Mouse (Mus musculus) myocyte (in vitro differentiated cells): ENCODE measurements at regions not wholly inside any gene's neighbourhood (a gene's known extent, or its start where the extent isn't known, plus 50 kb on each side); places are given as distances from the start of the nearest gene placed in this dataset.

Experiments used
- H3K27me3 ChIP-seq: one replicate; pipeline ENCODE4 v1.6.1; 2011; ENCODE audit not compliant: control insufficient read depth, insufficient read depth, insufficient read length
- H3K36me3 ChIP-seq: one replicate; pipeline ENCODE4 v1.6.1; 2011; ENCODE audit not compliant: control insufficient read depth, insufficient read depth
- H3K4me2 ChIP-seq: one replicate; pipeline ENCODE4 v1.6.1; 2011; ENCODE audit warnings: low read depth, control low read depth
- H3K4me3 ChIP-seq: one replicate; pipeline ENCODE4 v1.5.1; 2011; ENCODE audit warnings: mild to moderate bottlenecking, control low read depth, moderate library complexity
- H3K79me2 ChIP-seq: one replicate; pipeline ENCODE4 v1.6.1; 2011; ENCODE audit not compliant: control insufficient read depth, insufficient read depth
- H3ac ChIP-seq: one replicate; pipeline ENCODE4 v1.6.1; 2011; ENCODE audit not compliant: control insufficient read depth, insufficient read length
- CEBPB ChIP-seq: IDR thresholded peaks from 2 replicates; pipeline ENCODE4 v1.6.1; 2011; ENCODE audit warnings: mild to moderate bottlenecking, moderate library complexity; ENCODE audit not compliant: poor library complexity, insufficient read depth, severe bottlenecking
- E2F4 ChIP-seq: IDR thresholded peaks from one replicate; pipeline ENCODE4 v1.6.1; 2011; ENCODE audit warnings: mild to moderate bottlenecking, control low read depth, moderate library complexity; ENCODE audit not compliant: insufficient read depth
- MAX ChIP-seq: IDR thresholded peaks from one replicate; pipeline ENCODE4 v1.6.1; 2011; ENCODE audit warnings: low read depth, mild to moderate bottlenecking, control low read depth
- MYOD1 ChIP-seq, 3 experiments: IDR thresholded peaks; one replicate each; pipeline ENCODE4 v1.6.1; 2011; ENCODE audit warnings: control low read depth in 2 of 3, low read depth in 2 of 3, mild to moderate bottlenecking in 2 of 3, moderate library complexity in 1 of 3; ENCODE audit not compliant: insufficient read length in 2 of 3, control insufficient read depth in 1 of 3
- MYOG ChIP-seq, 3 experiments: IDR thresholded peaks; one replicate each; pipeline ENCODE4 v1.6.1; 2011; ENCODE audit warnings: control low read depth in 2 of 3, low read depth in 2 of 3, mild to moderate bottlenecking in 2 of 3; ENCODE audit not compliant: insufficient read length in 2 of 3, control insufficient read depth in 1 of 3, insufficient read depth in 1 of 3
- POLR2A ChIP-seq: IDR thresholded peaks from one replicate; pipeline ENCODE4 v1.6.1; 2011; ENCODE audit warnings: low read depth, mild to moderate bottlenecking, control low read depth, moderate library complexity; ENCODE audit not compliant: insufficient read length
- POLR2AphosphoS2 ChIP-seq: IDR thresholded peaks from one replicate; pipeline ENCODE4 v1.6.1; 2011; ENCODE audit warnings: low read depth, control low read depth; ENCODE audit not compliant: insufficient read length
- REST ChIP-seq: IDR thresholded peaks from one replicate; pipeline ENCODE4 v1.6.1; 2011; ENCODE audit warnings: mild to moderate bottlenecking, control low read depth, moderate library complexity; ENCODE audit not compliant: insufficient read depth, insufficient read length
- SRF ChIP-seq: IDR thresholded peaks from one replicate; pipeline ENCODE4 v1.6.1; 2011; ENCODE audit warnings: low read depth; ENCODE audit not compliant: control insufficient read depth, insufficient read length
- TCF12 ChIP-seq: IDR thresholded peaks from one replicate; pipeline ENCODE4 v1.6.1; 2011; ENCODE audit warnings: mild to moderate bottlenecking, control low read depth; ENCODE audit not compliant: poor library complexity, insufficient read depth, severe bottlenecking
- TCF3 ChIP-seq: IDR thresholded peaks from one replicate; pipeline ENCODE4 v1.6.1; 2011; ENCODE audit warnings: low read depth, control low read depth; ENCODE audit not compliant: insufficient read length
- USF1 ChIP-seq: IDR thresholded peaks from one replicate; pipeline ENCODE4 v1.6.1; 2011; ENCODE audit warnings: low read depth, mild to moderate bottlenecking, control low read depth, moderate library complexity

- Histone ChIP-seq H3K4me2 (no peak overlapping the region), H3K36me3 (no peaks in the 10 kb centered on the region), H3ac (no peak overlapping the region), H3K79me2 (no peaks in the 10 kb centered on the region), H3K27me3 (no peaks in the 10 kb centered on the region), H3K4me3 (no peak overlapping the region)
- TF ChIP-seq POLR2AphosphoS2 (no peak), POLR2A (no peak), E2F4 (no peak), TCF3 (no peak), MAX (no peak)
These were observed 335.9 kb upstream of the Zmiz1 start for GRCm38 (mm10) chr14:25122971-25123535.

GRCm38 (mm10) chr14:25123541-25124337 lies 335.2 kb upstream of the Zmiz1 start:
- Histone ChIP-seq H3K79me2 (no peaks in the 10 kb centered on the region), H3K4me3 (no peak overlapping the region), H3ac (no peak overlapping the region), H3K4me2 (no peak overlapping the region), H3K27me3 (no peaks in the 10 kb centered on the region), H3K36me3 (no peaks in the 10 kb centered on the region)
- no peak for TF ChIP-seq USF1
- TF ChIP-seq MAX, result no peak
- no peak for TF ChIP-seq POLR2A
- TF ChIP-seq CEBPB, result no peak
- TF ChIP-seq MYOG (IDR thresholded peaks at IDR 0.05; ENCODE audit: control insufficient read depth in 1 of 3, insufficient read depth in 1 of 3, insufficient read length in 2 of 3, low read depth in 2 of 3), result no peak
- no peak for TF ChIP-seq MYOD1 (IDR thresholded peaks at IDR 0.05; ENCODE audit: control insufficient read depth in 1 of 3, insufficient read length in 2 of 3, low read depth in 2 of 3)
- no peak for TF ChIP-seq REST
- no peak for TF ChIP-seq SRF

GRCm38 (mm10) chr14:25126544-25126943 lies 332.4 kb upstream of the Zmiz1 start:
- Histone ChIP-seq H3ac (no peak overlapping the region), H3K4me2 (no peak overlapping the region), H3K36me3 (no peaks in the 10 kb centered on the region), H3K4me3 (no peak overlapping the region), H3K79me2 (no peaks in the 10 kb centered on the region), H3K27me3 (no peaks in the 10 kb centered on the region)
- TF ChIP-seq SRF (no peak), USF1 (no peak), TCF12 (no peak), MAX (no peak), E2F4 (no peak), CEBPB (no peak), POLR2AphosphoS2 (no peak), TCF3 (no peak), POLR2A (no peak), MYOG (IDR thresholded peaks at IDR 0.05; ENCODE audit: control insufficient read depth in 1 of 3, insufficient read depth in 1 of 3, insufficient read length in 2 of 3, low read depth in 2 of 3) (no peak)

GRCm38 (mm10) chr14:25127544-25128159 lies 331.3 kb upstream of the Zmiz1 start:
- Histone ChIP-seq H3K27me3 (no peaks in the 10 kb centered on the region), H3K79me2 (no peaks in the 10 kb centered on the region), H3K36me3 (no peaks in the 10 kb centered on the region), H3K4me3 (no peak overlapping the region), H3ac (no peak overlapping the region), H3K4me2 (no peak overlapping the region)
- TF ChIP-seq MAX (no peak), TCF3 (no peak), POLR2A (no peak), CEBPB (no peak), POLR2AphosphoS2 (no peak), E2F4 (no peak)

GRCm38 (mm10) chr14:25128160-25128547 lies 330.8 kb upstream of the Zmiz1 start:
- Histone ChIP-seq H3K27me3 (no peaks in the 10 kb centered on the region), H3ac (no peak overlapping the region), H3K36me3 (no peaks in the 10 kb centered on the region), H3K79me2 (no peaks in the 10 kb centered on the region), H3K4me3 (no peak overlapping the region), H3K4me2 (no peak overlapping the region)
- TF ChIP-seq MYOG (IDR thresholded peaks at IDR 0.05; ENCODE audit: control insufficient read depth in 1 of 3, insufficient read depth in 1 of 3, insufficient read length in 2 of 3, low read depth in 2 of 3), result no peak
- TF ChIP-seq SRF, result no peak
- no peak for TF ChIP-seq MYOD1 (IDR thresholded peaks at IDR 0.05; ENCODE audit: control insufficient read depth in 1 of 3, insufficient read length in 2 of 3, low read depth in 2 of 3)
- TF ChIP-seq CEBPB, result no peak
- TF ChIP-seq REST, result no peak
- no peak for TF ChIP-seq TCF12
